Mouse (Mus musculus) heart, embryonic 11.5 days (tissue): ENCODE measurements around the gene Pacsin2. TPM values are rescaled to one million over a fixed set of nuclear protein-coding genes. Genes with fewer than 3 reads are reported as not detected.
A peak's percentile ranks its signal among the peaks of the same experiment; 100 is the strongest.

Experiments used
- ATAC-seq: fragments of 200-750 bp; cut with Nextera tagmentation; replicated peaks from 2 replicates; pipeline ENCODE4 v1.8.0; 2017; ENCODE audit warnings: moderate library complexity; ENCODE audit not compliant: insufficient number of reproducible peaks, low FRiP score, low TSS enrichment
- H3K27ac ChIP-seq: fragments of 300-500 bp; sonication (generic); 2 replicates; pipeline ENCODE4 v1.5.1; 2014; ENCODE audit warnings: mild to moderate bottlenecking, low read depth, low read length
- H3K27me3 ChIP-seq: fragments of 300-500 bp; sonication (generic); 2 replicates; pipeline ENCODE4 v1.6.1; 2014; ENCODE audit warnings: mild to moderate bottlenecking, low read length, mixed read lengths; ENCODE audit not compliant: control insufficient read depth, insufficient read depth
- H3K36me3 ChIP-seq: fragments of 300-500 bp; sonication (generic); 2 replicates; pipeline ENCODE4 v1.6.1; 2014; ENCODE audit warnings: mild to moderate bottlenecking, low read length, moderate library complexity, mixed read lengths; ENCODE audit not compliant: control insufficient read depth, insufficient read depth
- H3K4me1 ChIP-seq: fragments of 300-500 bp; sonication (generic); 2 replicates; pipeline ENCODE4 v1.6.1; 2014; ENCODE audit warnings: low read length; ENCODE audit not compliant: control insufficient read depth, insufficient read depth
- H3K4me2 ChIP-seq: fragments of 300-500 bp; sonication (generic); 2 replicates; pipeline ENCODE4 v1.6.1; 2014; ENCODE audit warnings: mild to moderate bottlenecking, moderate library complexity
- H3K4me3 ChIP-seq: fragments of 300-500 bp; sonication (generic); 2 replicates; pipeline ENCODE4 v1.5.1; 2014; ENCODE audit warnings: low read depth, low read length
- H3K9ac ChIP-seq: fragments of 300-500 bp; sonication (generic); 2 replicates; pipeline ENCODE4 v1.6.1; 2014; ENCODE audit warnings: mild to moderate bottlenecking, low read depth, low read length, moderate library complexity
- H3K9me3 ChIP-seq: fragments of 300-500 bp; sonication (generic); replicated peaks from 2 replicates; pipeline ENCODE4 v1.6.1; 2016; ENCODE audit warnings: low read length; ENCODE audit not compliant: control insufficient read depth
- WGBS: fragments of 180-500 bp; shearing (Covaris S2); extraction: QIAGEN DNeasy Blood & Tissue Kit; methylation state at CpG from one replicate; pipeline ENCODE4 v1.1.7; 2014; ENCODE audit not compliant: insufficient replicate concordance; 5-methylcytosine and 5-hydroxymethylcytosine counted together
- polyA plus RNA-seq: library from polyadenylated mRNA; unstranded; fragments of >200 nt; fragmentation: Nextera tagmentation; extraction: Ambion mirVana; gene quantifications from 2 replicates; pipeline ENCODE4 v1.2.1, GENCODE M21; 2014

Gene Pacsin2
- polyA plus RNA-seq, 1 experiment from 2014 or later: 55.0 TPM

DNA sequence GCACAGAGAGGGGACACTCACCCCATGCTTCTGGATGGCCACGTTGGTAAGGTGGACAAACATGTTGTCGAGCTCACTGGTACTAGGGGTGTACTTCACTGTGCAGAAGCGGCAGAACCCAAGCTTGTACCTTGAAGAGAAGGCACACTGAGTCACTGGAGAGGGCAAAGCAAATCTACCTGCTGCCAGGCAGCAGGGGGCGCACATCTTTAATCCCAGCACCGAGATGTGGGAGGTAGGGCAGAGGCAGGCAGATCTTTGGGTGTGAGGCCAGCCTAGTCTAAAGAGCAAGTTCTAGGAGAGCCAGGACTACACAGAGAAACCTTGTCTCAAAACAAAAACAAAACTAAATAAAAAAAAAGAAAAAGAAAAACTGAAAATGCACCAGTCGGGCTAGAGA lies 32.9 kb upstream of the Pacsin2 start:
- no peak overlapping the region for H3K4me2 ChIP-seq
- WGBS: 85% methylated on average over 6 of the region's 6 CpGs
- peaks cover 17% of the 10 kb centered on the region for H3K36me3 ChIP-seq
- no peaks in the 10 kb centered on the region for H3K27me3 ChIP-seq
- H3K4me3 ChIP-seq: no peak overlapping the region
- no peaks in the 10 kb centered on the region for H3K4me1 ChIP-seq
- no peak for ATAC-seq
- no peaks in the 10 kb centered on the region for H3K9me3 ChIP-seq
- H3K27ac ChIP-seq: no peak overlapping the region
- H3K9ac ChIP-seq: no peak overlapping the region

- no peaks in the 10 kb centered on the region for H3K4me1 ChIP-seq
- peaks cover 15% of the 10 kb centered on the region for H3K36me3 ChIP-seq
- peak overlapping the region; percentile 52 for H3K4me2 ChIP-seq
- peak; percentile 56; the same call in 1 of the 2 replicates for ATAC-seq
- no peaks in the 10 kb centered on the region for H3K9me3 ChIP-seq
- 44% methylated on average over 22 of the region's 22 CpGs for WGBS
- H3K4me3 ChIP-seq: peak overlapping the region; percentile 19; the same call in 1 of the 2 replicates
- no peak overlapping the region for H3K9ac ChIP-seq
- no peak overlapping the region for H3K27ac ChIP-seq
- no peaks in the 10 kb centered on the region for H3K27me3 ChIP-seq
Measured at GRCm38 (mm10) chr15:83495787-83496367, 31.5 kb upstream of the Pacsin2 start.

- no peak for ATAC-seq
- H3K27me3 ChIP-seq: no peaks in the 10 kb centered on the region
- peaks cover 15% of the 10 kb centered on the region for H3K36me3 ChIP-seq
- no peak overlapping the region for H3K4me3 ChIP-seq
- H3K9ac ChIP-seq: no peak overlapping the region
- H3K4me1 ChIP-seq: no peaks in the 10 kb centered on the region
- no peaks in the 10 kb centered on the region for H3K9me3 ChIP-seq
- no peak overlapping the region for H3K27ac ChIP-seq
- 81% methylated on average over 3 of the region's 3 CpGs for WGBS
- H3K4me2 ChIP-seq: no peak overlapping the region
Measured at GRCm38 (mm10) chr15:83495195-83495594, 30.8 kb upstream of the Pacsin2 start.

DNA sequence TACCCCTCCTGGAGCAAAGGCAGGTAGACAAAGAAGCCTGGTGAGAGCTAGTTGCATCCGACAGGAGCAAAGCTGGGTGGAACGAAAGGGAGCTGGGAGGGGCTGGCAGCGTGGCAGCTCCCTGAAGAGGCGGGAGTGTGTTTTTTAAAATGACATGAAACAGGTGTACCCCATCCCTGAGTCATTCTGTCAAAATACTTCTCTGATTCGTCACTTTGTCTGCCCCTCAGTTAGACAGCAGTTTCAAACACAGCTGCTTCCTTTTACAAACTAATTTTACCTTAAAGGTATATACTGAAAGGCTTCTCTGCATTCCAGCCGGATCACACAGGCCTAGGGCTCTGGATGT lies 30.1 kb upstream of the Pacsin2 start:
- Histone ChIP-seq H3K4me2 (no peak overlapping the region), H3K27ac (no peak overlapping the region), H3K4me1 (peaks cover under 1% of the 10 kb centered on the region; the same call in 1 of the 2 replicates), H3K9ac (no peak overlapping the region), H3K36me3 (peaks cover 15% of the 10 kb centered on the region), H3K27me3 (no peaks in the 10 kb centered on the region), H3K4me3 (no peak overlapping the region), H3K9me3 (no peaks in the 10 kb centered on the region)
- ATAC-seq: no peak
- WGBS: 70% methylated on average over 6 of the region's 6 CpGs

DNA sequence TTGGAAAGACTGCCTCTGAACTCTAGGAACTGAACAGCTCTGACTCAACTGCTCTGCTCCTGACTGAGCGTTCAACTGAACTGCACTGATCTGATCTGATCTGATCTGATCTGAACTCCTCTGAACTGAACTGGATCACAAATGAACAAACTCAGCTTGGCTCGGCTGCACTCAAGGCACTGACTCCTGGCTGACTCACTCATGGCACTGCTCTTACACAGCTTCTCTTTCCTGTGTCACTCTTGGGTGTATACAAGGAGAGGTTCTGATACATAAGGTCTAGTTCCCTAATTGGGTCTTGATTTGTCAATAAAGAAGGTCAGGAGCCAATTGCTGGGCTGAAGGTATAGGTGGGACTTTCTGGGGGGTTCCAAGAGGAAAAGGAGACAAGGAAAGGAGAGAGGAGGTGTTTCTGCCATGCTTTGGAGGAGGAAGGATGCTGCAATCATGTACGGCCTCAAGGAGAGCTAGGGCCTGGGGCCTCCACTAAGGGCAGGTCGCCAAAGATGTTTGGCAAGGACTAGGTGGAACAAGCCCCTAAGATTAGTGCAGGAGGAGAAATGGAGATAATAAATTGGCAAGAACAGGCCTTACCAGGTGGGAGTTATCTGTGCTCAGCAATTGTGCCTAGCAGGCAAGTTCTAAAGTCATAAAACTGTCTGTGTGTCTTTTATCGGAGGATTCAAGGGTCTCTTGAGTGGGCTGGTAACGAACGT lies 29.6 kb upstream of the Pacsin2 start:
- H3K4me2 ChIP-seq: no peak overlapping the region
- H3K36me3 ChIP-seq: peaks cover 13% of the 10 kb centered on the region; the same call in 1 of the 2 replicates
- ATAC-seq: no peak
- no peaks in the 10 kb centered on the region for H3K27me3 ChIP-seq
- H3K9ac ChIP-seq: no peak overlapping the region
- H3K4me1 ChIP-seq: peaks cover 4% of the 10 kb centered on the region; the same call in 1 of the 2 replicates
- H3K27ac ChIP-seq: no peak overlapping the region
- WGBS: 83% methylated on average over 7 of the region's 7 CpGs
- no peaks in the 10 kb centered on the region for H3K9me3 ChIP-seq
- H3K4me3 ChIP-seq: no peak overlapping the region

DNA sequence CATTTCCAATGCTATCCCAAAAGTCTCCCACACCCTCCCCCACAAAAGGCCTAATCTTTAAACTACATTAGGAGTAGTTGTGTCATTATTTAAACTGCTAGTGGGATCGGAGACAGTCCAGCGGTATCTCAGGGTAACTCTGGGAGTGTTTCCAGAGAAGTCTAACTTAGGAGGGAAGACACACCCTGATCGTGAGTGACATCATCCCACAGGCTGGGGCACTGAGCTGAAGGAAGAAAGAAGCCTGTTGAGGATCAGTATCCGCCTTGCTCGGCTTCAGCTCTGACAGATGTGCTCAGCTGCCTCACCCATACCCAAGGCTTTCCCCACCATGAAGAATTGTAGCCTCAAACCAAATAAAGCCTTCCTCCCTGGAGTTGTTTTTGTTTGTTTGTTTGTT lies 27.5 kb upstream of the Pacsin2 start:
- H3K4me3 ChIP-seq: no peak overlapping the region
- H3K27ac ChIP-seq: no peak overlapping the region
- no peaks in the 10 kb centered on the region for H3K9me3 ChIP-seq
- no peak overlapping the region for H3K4me2 ChIP-seq
- no peaks in the 10 kb centered on the region for H3K27me3 ChIP-seq
- H3K9ac ChIP-seq: no peak overlapping the region
- no peak for ATAC-seq
- peaks cover 5% of the 10 kb centered on the region; the same call in 1 of the 2 replicates for H3K36me3 ChIP-seq
- WGBS: 50% methylated on average over 5 of the region's 5 CpGs
- H3K4me1 ChIP-seq: peaks cover 14% of the 10 kb centered on the region

GRCm38 (mm10) chr15:83489471-83489870 lies 25.1 kb upstream of the Pacsin2 start:
- WGBS: 59% methylated on average over 20 of the region's 20 CpGs
- no peaks in the 10 kb centered on the region for H3K9me3 ChIP-seq
- H3K4me3 ChIP-seq: no peak overlapping the region
- no peak for ATAC-seq
- no peak overlapping the region for H3K27ac ChIP-seq
- H3K27me3 ChIP-seq: no peaks in the 10 kb centered on the region
- H3K4me2 ChIP-seq: no peak overlapping the region
- H3K4me1 ChIP-seq: peaks cover 14% of the 10 kb centered on the region
- H3K9ac ChIP-seq: no peak overlapping the region
- no peaks in the 10 kb centered on the region for H3K36me3 ChIP-seq

DNA sequence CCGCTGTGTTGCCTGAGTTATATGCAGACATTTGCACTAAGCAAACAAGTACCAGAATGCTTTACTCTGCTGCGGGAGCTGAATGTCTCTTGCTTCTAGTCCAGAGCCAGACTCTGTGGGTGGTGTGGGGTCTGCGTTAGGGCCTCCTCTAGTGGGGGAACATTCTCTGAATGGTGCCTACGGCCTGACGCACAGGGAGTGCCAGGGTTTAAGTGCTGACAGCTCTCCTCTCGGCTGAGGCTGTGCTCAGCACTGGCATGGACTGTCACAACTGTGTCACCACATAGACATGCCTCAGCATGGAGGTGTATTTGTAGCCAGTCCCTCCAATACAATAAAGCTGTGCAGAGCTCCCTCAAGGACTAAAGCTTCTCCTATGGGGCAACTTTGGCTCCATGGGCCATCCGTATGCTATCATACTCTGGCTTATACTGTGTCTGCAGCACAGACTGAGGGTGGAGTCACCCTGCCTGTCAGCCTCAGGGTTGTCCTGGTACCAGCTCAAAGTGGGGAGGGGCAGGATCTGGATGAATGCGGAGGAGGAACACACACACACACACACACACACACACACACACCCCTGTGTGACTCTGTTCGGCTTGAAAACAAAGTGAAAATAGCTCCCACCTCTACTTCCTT lies 23.2 kb upstream of the Pacsin2 start:
- Histone ChIP-seq H3K4me2 (no peak overlapping the region), H3K4me1 (peaks cover 14% of the 10 kb centered on the region), H3K27ac (peak overlapping the region; percentile 35; the same call in 1 of the 2 replicates), H3K27me3 (no peaks in the 10 kb centered on the region), H3K9me3 (no peaks in the 10 kb centered on the region), H3K4me3 (no peak overlapping the region), H3K9ac (no peak overlapping the region), H3K36me3 (no peaks in the 10 kb centered on the region)
- 53% methylated on average over 9 of the region's 9 CpGs for WGBS
- no peak for ATAC-seq
